Mouse (Mus musculus) embryonic stem cell, embryonic (primary cell): ENCODE data around the gene Eed.

Experiments
- CTCF ChIA-PET, 4 experiments: fragments of 300-600 bp in 2 of 4; fragments of 350-600 bp in 2 of 4; sonication (Branson Sonifier 250); formaldehyde crosslinking; loops; one replicate each; lab custom pipeline; 2022; ENCODE audit warnings: inconsistent platforms in 2 of 4; lab: Charles Lee
- POLR2A ChIA-PET, 4 experiments: fragments of 300-600 bp in 2 of 4; fragments of 350-600 bp in 2 of 4; sonication (Branson Sonifier 250); formaldehyde crosslinking; loops; one replicate each; lab custom pipeline; 2022; ENCODE audit warnings: antibody characterized with exemption in 4 of 4, inconsistent platforms in 1 of 4; lab: Charles Lee

The Eed gene

DNA sequence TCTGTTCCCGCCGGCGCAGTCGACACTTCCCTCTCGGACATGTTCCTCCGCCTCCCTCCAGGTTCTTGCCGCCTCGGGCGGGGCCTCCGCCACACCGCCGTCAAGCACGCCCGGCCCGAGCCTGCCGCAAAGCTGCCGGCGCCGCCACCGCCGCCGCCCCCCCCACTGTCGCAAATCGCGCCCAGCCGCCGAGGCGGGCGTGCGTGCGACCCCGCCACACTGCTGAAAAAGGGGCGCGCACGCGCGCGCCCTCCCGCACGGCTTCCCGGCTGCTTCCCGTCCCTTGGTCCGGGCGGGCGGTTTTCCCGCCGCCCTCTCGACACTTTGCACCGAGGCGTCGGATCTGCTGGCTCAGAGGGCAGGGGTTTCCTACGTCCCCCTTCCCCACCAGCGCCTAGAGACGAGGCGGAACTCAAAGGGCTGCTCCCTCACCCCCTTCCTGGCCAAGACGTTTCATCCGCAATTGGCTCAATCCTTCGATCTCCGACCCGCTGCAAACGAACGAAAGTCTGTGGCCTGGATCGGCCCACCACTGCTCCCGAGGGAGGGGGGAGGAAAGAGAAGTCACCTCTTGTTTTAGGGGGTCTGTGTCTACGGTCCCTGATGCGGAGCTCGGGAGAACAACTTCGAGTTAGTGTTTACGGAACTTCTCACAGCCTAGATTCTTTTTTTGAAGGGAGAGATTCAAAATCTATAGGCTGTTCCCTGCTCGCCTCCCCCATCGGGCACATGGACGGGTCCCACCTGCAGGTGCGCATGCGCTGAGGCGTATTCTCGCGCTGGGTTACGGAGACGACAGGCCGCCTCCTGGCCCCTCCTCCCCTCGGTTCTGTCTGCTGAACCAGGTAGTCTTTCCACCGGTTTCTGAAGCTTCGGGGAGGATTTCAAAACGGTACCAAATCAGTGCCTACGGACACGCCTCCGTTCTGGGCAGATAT, at the start of gene Eed:
TSS of gene Eed (minus strand) at position 499 of the 938 bp plus-strand sequence.
- POLR2A ChIA-PET: interaction anchor here (0.5 to 11.6 kb wide), 60 partner anchors 8 to 503 kb away, joined by 3 to 217 read pairs (median 4); partner anchors contain the start of genes Hikeshi (in 3 of the 4), Picalm (in 3 of the 4), Ccdc89 (in 1 of the 4) and Tmem126a (in 1 of the 4)

DNA sequence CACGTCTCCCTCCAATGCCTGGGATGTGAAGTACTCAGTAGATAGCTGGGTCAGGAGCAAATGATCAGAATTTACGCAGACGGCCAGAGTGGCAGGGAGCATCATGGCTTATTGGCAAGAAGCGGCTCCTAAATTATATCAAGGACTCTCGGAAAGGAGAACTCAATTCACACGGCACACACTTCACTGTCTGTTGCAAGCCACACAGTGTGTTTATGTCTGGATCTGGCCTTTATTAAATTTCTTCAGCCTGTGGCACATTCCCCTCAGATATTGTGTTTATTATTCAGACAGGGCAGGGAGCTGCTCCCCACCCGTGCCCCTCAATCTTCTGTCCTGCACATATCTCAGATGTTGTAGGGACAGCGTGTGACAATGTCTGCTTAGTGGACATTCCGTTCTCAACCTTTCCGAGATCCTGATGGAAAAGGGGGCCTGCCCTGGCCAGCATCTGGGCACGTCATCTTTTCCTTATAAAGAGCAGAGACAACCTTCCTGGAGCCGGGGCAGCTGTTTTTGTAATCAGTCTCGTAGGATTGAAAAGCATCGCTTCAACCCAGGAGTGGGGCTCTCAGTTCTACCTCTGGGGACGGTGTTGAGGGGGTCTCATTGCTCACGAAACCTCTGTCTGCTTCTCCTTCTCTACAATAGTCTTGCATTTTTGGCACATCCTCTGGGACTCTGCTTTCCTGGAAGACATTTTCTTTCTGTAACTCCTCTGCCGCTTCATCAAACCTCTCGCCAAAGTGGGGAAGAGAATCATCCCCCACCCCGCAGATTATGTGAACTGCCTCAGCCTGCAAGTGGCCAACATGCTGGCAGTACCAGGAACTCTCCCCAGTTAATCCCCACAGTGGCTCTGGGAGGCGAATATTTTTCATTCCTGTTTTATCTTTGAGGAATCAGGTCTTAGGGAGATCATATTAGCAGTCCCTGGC, 49.0 kb upstream of the Eed start:
- ChIA-PET POLR2A (interaction anchor here in 3 of 4 experiments (0.5 to 1.8 kb wide), 14 partner anchors 11 to 692 kb away, joined by 3 to 7 read pairs (median 3); partner anchors contain the start of genes Picalm (in 2 of the 3) and Eed (in 1 of the 3)), CTCF (interaction anchor here in 2 of 4 experiments (0.9 to 1.0 kb wide), 2 partner anchors 31 to 35 kb away, joined by 3 to 4 read pairs; no protein-coding TSS in a partner anchor)

More for the DNA sequence above, at the start of gene Eed:
- CTCF ChIA-PET: interaction anchor here in 1 of 4 experiments (1.7 kb wide), 1 partner anchor 17 kb away, joined by 4 read pairs; no protein-coding TSS in a partner anchor

DNA sequence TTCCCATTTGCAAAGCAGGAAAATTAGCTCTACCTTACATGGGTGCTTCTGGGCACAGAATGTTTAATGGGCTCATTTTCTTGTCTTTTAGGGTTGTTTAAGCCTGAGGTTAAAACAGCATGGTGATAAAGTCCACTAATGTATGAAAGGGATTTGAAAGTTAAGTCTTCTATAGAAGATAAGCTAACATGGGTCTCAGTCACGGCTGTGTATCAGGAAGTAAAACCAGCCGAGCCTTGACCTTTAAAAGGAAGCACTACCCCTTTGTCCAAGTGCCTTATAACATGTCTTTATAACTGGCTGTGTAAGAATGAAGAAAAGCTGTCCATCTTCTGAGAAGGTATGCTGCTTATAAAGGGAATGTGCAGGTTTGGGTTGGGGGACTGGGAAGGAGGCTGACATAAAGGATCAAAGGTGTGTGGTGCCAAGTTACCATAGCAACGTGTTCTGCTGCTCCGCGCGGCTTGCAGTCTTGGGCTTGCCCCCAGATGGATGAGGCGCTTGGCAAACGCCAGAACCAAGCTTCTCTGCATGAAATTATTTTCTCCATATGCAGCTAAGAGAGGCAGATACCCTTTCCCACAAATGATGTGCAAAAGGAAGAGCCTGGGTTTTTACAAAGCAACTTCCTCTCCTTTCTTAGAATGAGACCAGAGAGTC, 48.2 kb upstream of the Eed start:
- POLR2A ChIA-PET: interaction anchor here in 3 of 4 experiments (0.6 to 1.8 kb wide), 10 partner anchors 10 to 164 kb away, joined by 3 to 7 read pairs (median 3); partner anchors contain the start of genes Eed (in 1 of the 3) and Picalm (in 1 of the 3)
- CTCF ChIA-PET: no interaction called here

DNA sequence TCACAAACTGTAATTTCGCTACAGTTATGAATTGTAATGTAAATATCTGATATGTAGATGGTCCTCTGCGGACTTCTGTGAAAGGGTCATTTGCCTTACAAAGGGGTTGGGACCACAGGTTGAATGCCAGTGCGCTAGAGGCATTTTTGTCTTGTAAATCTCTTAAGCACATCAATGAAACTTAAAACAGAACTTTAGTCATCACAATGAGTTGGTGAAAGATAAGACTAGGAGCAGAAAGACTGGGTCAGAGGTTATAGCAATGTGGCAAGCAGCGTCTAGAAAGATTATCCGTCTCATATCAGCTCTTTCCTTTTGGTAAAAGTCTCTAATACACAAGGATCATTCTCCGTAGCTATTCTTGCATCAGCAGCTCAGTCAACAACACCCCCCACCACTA, 44.2 kb upstream of the Eed start:
- ChIA-PET CTCF (interaction anchor here in 2 of 4 experiments (0.6 to 1.0 kb wide), 5 partner anchors 27 to 938 kb away, joined by 3 to 7 read pairs (median 4); no protein-coding TSS in a partner anchor), POLR2A (interaction anchor here in 3 of 4 experiments (0.5 to 5.3 kb wide), 13 partner anchors 14 to 106 kb away, joined by 3 to 34 read pairs (median 4); partner anchors contain the start of genes Eed (in 1 of the 3), Hikeshi (in 1 of the 3) and Picalm (in 1 of the 3))

DNA sequence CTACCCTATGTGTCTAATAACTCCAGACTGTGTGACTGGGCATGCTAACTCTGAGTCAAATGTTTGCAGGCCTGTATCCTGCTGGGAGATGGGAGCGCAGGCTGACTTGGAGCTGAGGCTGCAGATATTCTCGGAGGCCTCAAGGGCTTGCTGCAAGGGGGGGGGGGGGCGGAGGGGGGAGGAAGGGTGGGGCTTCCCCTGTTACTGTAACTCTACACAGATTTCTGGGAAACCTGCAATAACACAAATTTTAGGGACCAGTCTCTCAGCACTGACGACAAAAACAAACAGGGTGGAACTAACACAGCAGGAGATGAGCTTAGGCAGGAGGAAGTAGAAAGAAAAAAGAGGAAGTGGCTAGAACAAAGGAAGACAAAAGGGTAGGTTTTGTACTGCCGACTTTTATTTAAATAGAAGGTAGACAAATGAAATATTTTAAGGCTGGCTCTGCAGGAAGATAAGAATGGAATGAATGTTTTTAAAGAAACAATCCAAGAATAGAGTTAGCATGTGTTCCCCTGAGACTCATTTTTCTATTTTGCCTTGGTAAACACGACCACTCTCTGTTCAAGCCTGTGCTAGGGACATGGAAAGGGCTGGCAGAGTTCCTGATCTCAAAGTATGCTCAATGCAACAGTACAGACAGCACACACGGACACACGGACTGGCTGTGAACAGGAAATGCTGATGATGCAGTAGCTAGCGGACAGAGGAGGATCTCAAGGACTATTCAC, 42.4 kb upstream of the Eed start:
- ChIA-PET POLR2A (interaction anchor here (0.6 to 5.3 kb wide), 33 partner anchors 7 to 419 kb away, joined by 3 to 34 read pairs (median 3); partner anchors contain the start of genes Eed (in 2 of the 4), Hikeshi (in 2 of the 4), Picalm (in 2 of the 4) and Crebzf (in 1 of the 4)), CTCF (interaction anchor here in 2 of 4 experiments (0.7 to 1.2 kb wide), 2 partner anchors 12 to 47 kb away, joined by 3 read pairs; no protein-coding TSS in a partner anchor)

DNA sequence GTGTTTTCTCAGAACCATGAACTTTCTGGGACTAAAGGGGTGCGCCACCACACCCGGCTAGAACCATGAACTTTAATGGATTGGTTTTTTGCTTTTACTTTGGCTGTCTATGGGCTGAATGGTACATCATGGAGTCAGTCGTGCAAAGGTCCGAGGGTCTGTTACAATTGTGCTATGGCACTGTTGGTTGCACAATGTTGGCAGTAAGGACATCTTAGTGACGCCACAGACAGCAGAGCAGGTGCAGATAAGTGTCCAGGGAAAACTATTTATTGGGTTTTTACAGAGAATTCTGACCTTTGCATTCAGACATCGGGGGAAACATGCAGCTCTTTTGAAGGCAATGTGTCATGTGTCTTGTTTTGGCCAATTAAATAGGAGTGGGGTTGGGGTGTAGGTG, 39.5 kb upstream of the Eed start:
- CTCF ChIA-PET: interaction anchor here in 1 of 4 experiments (2.0 kb wide), 1 partner anchor 22 kb away, joined by 14 read pairs; no protein-coding TSS in a partner anchor
- POLR2A ChIA-PET: interaction anchor here in 1 of 4 experiments (0.7 to 2.4 kb wide), 5 partner anchors 13 to 118 kb away, joined by 4 to 9 read pairs (median 4); partner anchors contain the start of gene Eed

DNA sequence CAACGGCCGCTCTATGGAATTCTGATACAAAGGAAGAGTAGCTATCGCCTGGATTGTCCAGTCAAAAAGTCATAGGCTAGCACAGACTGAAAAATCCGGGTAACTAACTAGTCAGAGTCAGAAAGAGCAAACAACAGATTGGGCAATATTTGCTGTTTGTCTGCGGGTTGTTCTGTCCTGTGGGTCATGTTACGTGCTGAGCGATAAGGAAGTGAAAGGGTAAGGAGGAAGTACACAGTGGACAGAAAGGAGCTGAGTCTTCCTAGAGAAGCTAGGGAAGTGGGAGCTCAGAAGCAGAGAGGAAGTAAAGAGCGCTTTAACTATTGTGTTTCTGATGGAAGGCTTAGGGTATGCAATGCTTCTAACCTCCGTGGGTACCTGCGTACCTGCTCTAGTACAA, 38.8 kb upstream of the Eed start:
- POLR2A ChIA-PET: interaction anchor here in 3 of 4 experiments (0.8 to 2.4 kb wide), 9 partner anchors 10 to 118 kb away, joined by 3 to 9 read pairs (median 4); partner anchors contain the start of gene Eed (in 1 of the 3)
- CTCF ChIA-PET: interaction anchor here in 3 of 4 experiments (0.6 to 2.0 kb wide), 3 partner anchors 21 to 22 kb away, joined by 3 to 14 read pairs (median 4); no protein-coding TSS in a partner anchor

DNA sequence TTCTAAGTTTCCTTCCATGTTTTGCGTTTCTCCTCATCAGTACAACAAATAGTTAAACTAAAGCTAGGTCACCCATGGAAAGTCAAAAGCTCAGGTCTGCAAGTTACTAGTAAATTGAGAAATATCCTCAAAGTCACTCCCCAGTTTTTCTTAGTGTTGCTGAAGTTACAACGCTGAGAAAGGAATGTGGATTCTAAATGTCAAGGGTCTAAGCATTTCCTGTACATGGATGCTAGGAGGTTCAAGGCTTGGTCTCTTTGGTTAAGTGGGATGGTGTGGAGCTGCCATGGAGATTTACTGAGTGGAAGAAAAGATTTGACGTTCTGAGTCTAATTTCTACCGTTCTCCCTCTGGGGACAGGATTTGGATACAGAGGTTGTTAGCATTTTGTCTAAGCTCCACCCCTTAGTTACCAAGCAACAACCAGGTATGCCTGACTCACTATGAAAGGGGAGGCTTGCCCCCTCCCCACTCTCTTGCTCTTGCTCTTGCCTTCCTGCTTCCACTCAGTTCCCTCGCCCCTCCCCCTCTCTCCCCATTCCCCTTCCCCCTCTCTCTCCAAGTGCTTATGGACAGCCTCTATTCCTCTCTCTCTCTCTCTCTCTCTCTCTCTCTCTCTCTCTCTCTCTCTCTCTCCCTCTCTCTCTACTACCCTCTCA, 36.3 kb upstream of the Eed start:
- CTCF ChIA-PET: interaction anchor here (0.5 to 2.1 kb wide), 5 partner anchors 19 to 96 kb away, joined by 3 to 11 read pairs (median 6); no protein-coding TSS in a partner anchor
- POLR2A ChIA-PET: interaction anchor here in 3 of 4 experiments (0.6 to 3.2 kb wide), 8 partner anchors 10 to 200 kb away, joined by 3 to 13 read pairs (median 4); partner anchors contain the start of gene Picalm (in 1 of the 3)

DNA sequence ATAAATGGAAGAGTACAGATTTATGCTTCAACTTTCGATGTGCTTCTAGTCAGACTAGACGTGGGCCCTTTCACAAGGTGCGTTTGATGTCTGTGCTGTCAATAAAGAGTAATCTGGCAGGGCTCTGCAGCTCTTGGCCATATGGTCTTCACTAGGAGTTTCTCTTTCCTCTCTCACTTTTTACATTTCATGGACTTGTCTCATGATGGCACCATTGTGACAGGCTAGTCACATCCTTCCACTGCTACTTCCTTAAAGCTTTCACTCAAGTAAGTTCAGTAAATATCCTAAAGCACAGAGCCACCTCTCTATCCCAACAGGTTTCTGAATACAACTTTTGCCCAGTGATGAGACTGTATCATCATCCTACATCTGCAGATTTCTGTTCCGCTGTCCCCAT, 35.7 kb upstream of the Eed start:
- ChIA-PET CTCF (interaction anchor here (0.5 to 1.3 kb wide), 6 partner anchors 18 to 95 kb away, joined by 3 to 11 read pairs (median 6); no protein-coding TSS in a partner anchor), POLR2A (interaction anchor here in 2 of 4 experiments (0.8 to 3.2 kb wide), 9 partner anchors 8 to 196 kb away, joined by 3 to 13 read pairs (median 3); no protein-coding TSS in a partner anchor)

DNA sequence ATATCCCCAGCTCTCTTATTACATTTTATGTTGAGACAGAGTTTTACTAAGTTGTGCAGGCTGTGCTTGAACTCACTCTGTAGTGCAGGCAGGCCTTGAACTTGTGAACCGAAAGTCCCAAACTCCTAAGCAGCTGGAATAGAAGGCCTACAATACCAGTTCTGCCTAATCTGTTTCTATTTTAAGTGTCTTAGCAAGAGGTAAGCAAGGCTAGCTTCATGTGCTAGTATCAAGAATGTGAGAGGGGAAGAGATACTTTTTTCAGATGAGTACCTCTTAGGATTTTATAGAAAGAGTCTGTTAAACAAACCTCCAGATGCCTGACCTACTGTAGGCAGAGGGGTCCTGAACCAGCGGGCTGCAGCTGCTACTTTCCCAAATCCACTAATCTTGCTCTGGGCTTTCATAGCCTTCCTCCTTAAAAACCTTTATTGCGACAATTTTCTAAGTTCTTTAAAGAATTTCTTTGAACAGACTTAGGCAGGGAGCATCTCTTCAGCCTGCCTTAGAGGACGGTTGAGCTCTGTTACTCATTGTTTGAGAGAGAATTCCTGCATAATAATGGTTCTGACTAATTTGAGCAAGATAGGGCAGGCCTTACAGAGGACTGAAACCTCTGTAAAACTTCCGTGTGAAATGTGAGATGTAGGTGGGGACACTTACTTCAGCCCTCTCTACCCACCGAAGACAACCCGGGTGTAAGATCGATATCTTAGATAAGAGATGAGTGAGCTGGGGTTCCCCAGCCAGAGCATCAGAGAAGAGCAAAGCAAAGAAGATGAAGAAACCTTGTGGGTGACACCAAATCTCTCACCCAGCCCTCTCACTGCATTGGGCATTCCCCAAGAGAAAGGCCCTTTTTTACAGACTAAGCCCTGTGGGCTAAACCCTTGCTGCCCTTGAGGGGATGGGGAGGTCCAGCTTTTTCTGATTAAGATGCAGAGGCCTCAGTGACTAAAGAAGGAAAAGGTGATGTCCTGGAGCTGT, 26.2 kb upstream of the Eed start:
- CTCF ChIA-PET: interaction anchor here (1.2 to 2.2 kb wide), 4 partner anchors 9 kb away, joined by 3 to 15 read pairs (median 7); no protein-coding TSS in a partner anchor
- POLR2A ChIA-PET: interaction anchor here in 3 of 4 experiments (0.6 to 2.9 kb wide), 19 partner anchors 9 to 1301 kb away, joined by 3 to 18 read pairs (median 4); partner anchors contain the start of gene Picalm (in 1 of the 3)

DNA sequence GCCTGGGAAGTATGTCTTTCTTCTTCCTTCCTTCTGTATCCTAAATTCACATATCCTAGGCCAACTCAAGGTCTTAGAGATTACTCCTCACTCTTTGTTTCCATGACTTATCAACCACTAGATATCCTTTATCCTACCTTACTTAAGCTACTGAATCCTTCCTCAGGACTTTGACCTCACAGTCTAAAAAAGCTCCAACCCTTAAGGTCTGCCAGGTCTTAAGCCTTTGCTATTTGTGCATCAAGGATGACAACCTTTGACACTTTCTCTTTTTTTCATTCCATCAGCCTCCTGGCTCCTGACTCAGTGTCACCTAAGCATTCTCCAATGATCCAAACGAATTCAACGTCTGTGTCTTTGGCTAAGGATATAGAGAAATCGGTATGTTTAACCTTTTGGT, 24.0 kb upstream of the Eed start:
- CTCF ChIA-PET: no interaction called here
- POLR2A ChIA-PET: interaction anchor here in 1 of 4 experiments (0.9 kb wide), 1 partner anchor 19 kb away, joined by 5 read pairs; no protein-coding TSS in a partner anchor

DNA sequence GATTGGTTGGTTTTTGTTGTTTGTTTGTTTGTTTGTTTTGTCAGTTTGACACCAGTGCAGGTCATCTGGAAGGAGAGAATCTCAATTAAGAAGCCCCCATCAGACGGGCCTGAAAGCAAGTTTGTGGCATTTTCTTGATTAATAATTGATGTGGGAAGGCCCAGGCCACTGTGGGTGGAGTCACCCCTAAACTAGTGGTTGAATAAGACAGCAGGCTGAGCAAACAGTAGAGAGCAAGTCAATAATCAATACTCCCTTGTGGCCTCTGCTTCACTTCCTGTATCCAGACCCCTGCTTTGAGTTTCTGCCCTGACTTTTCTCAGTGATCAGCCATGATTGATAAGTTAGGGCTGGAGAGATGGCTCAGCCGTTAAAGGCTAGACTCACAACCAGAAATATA, 21.6 kb upstream of the Eed start:
- ChIA-PET CTCF (no interaction called here), POLR2A (no interaction called here)

DNA sequence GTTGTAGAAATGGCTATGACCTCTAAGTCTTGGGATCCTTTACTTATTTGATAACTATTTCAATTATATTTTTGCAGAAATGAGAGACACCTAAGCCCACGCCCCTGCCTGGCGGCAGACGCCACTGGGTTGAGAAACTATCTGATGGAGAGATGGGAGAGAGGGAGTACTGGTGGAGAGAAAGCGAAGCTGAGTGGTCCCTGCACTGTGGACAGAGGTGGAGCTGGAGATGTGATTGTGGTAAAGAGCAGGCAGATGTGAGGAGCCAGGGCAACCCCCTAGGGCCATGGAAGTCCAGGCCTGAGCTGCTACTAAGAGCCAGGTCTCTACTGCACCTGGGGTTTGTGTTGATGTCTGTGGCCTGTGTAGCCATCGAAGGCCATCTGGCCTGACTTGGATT, 18.7 kb upstream of the Eed start:
- POLR2A ChIA-PET: interaction anchor here in 1 of 4 experiments (1.0 to 4.7 kb wide), 3 partner anchors 18 to 45 kb away, joined by 3 to 34 read pairs (median 27); partner anchors contain the start of gene Eed
- CTCF ChIA-PET: interaction anchor here in 3 of 4 experiments (1.5 to 2.6 kb wide), 4 partner anchors 11 to 151 kb away, joined by 3 to 17 read pairs (median 12); no protein-coding TSS in a partner anchor
